Mouse (Mus musculus) spleen, postnatal 4 days (tissue): Measurements from ENCODE around the gene Kcnk18.

ENCODE experiments used
- DNase-seq, 2 experiments: peaks; one replicate each; pipeline ENCODE4 v3.0.0; 2022; ENCODE audit warnings: low spot score in 2 of 2

Gene Kcnk18

DNA sequence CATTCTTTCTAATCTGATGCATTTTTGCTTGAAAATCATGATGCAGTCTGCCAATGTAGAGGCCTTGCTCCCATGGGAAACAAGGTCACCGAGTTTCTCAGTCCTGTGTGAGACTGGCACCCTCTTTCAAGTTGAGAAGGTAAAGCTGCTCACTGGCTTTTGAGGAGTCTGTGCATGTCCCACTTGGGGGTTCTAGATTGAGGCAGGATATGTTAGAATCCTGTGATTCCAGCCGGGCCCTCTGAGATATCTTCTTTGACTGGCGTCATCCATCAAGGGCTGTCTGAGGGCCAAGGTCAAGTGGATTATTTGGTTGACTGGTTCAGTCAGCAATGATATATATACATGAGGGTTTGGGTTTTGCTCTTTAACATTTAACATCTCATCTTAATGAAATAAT lies 63.0 kb downstream of the Kcnk18 start:
- no peak for DNase-seq
